Mouse (Mus musculus): Measurements from ENCODE around the gene Rbms1. TPM values are rescaled to one million over a fixed set of nuclear protein-coding genes. Genes with fewer than 3 reads are reported as not detected.

Gene Rbms1
- polyA plus RNA-seq, 1 experiment from 2014 or later, result 146 TPM

DNA sequence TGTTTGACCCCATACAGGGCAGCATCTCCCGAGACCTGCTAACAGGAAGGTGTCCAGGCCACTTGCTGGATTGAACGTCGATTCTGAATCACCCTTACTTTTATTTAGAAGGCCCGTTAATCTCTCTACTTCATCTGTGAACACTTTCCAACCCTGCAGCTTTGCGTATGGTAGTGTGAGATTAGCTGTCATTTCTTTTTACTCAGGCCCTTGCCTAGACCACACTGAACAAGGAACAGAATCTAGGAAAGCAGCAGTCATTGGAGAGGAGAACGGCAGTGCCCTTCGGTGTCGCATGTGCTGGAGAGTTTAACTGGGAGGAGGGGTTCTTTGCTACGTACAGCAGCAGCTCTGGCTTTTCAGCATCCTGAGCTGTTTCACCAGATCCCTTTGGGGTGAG is 167.1 kb downstream of the Rbms1 start:
- Histone ChIP-seq H3K27ac (ENCODE audit: low read length) (no peak overlapping the region), H3K27me3 (ENCODE audit: control insufficient read depth, insufficient read depth, low read length) (no peaks in the 10 kb centered on the region), H3K9ac (replicated peaks; ENCODE audit: low read depth, low read length) (no peak overlapping the region), H3K4me3 (ENCODE audit: low read depth, low read length) (no peak overlapping the region), H3K4me2 (replicated peaks; ENCODE audit: low read depth, low read length) (no peak overlapping the region), H3K36me3 (ENCODE audit: control insufficient read depth, insufficient read depth, low read length) (peaks cover 10% of the 10 kb centered on the region), H3K9me3 (ENCODE audit: control insufficient read depth, low read depth, low read length) (no peaks in the 10 kb centered on the region), H3K4me1 (ENCODE audit: control insufficient read depth, insufficient read depth, low read length) (peaks cover 5% of the 10 kb centered on the region)
- no peak for ATAC-seq (ENCODE audit: insufficient number of reproducible peaks, insufficient read depth, low FRiP score, low read depth)
- 77% methylated on average over 9 of the region's 9 CpGs for WGBS

DNA sequence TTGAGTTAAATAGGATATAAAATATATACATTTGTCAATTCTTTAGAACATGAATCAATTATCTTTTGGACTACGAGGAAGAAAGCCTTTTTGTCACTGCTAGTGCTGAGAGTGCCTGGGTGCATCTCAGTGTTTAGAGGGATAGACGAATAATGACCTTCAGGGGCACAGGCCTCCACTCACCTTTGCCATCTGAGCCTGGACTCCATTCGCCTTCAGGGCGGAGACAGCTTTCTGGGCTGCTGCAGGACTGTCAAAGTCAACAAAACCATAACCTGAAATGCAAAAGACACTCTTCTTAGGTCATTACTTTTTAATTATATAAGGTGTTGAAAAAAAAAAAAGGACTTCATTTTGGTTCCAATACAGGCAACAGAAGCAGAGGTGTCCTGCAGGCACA is 170.5 kb downstream of the Rbms1 start:
- H3K27ac ChIP-seq (ENCODE audit: low read length), result no peak overlapping the region
- no peak overlapping the region for H3K9ac ChIP-seq (replicated peaks; ENCODE audit: low read depth, low read length)
- no peaks in the 10 kb centered on the region for H3K9me3 ChIP-seq (ENCODE audit: control insufficient read depth, low read depth, low read length)
- peaks cover 18% of the 10 kb centered on the region for H3K36me3 ChIP-seq (ENCODE audit: control insufficient read depth, insufficient read depth, low read length)
- H3K4me1 ChIP-seq (ENCODE audit: control insufficient read depth, insufficient read depth, low read length), result no peaks in the 10 kb centered on the region
- 73% methylated on average over 4 of the region's 4 CpGs for WGBS
- no peaks in the 10 kb centered on the region for H3K27me3 ChIP-seq (ENCODE audit: control insufficient read depth, insufficient read depth, low read length)
- H3K4me3 ChIP-seq (ENCODE audit: low read depth, low read length), result no peak overlapping the region
- no peak overlapping the region for H3K4me2 ChIP-seq (replicated peaks; ENCODE audit: low read depth, low read length)
- ATAC-seq (ENCODE audit: insufficient number of reproducible peaks, insufficient read depth, low FRiP score, low read depth), result no peak

GRCm38 (mm10) chr2:60789126-60789525 is 173.9 kb downstream of the Rbms1 start:
- Histone ChIP-seq H3K4me1 (ENCODE audit: control insufficient read depth, insufficient read depth, low read length) (no peaks in the 10 kb centered on the region), H3K27me3 (ENCODE audit: control insufficient read depth, insufficient read depth, low read length) (no peaks in the 10 kb centered on the region), H3K9me3 (ENCODE audit: control insufficient read depth, low read depth, low read length) (no peaks in the 10 kb centered on the region), H3K4me3 (ENCODE audit: low read depth, low read length) (no peak overlapping the region), H3K27ac (ENCODE audit: low read length) (no peak overlapping the region), H3K4me2 (replicated peaks; ENCODE audit: low read depth, low read length) (no peak overlapping the region), H3K36me3 (ENCODE audit: control insufficient read depth, insufficient read depth, low read length) (peaks cover 7% of the 10 kb centered on the region; the same call in 1 of the 2 replicates), H3K9ac (replicated peaks; ENCODE audit: low read depth, low read length) (no peak overlapping the region)
- WGBS, result 81% methylated on average over 3 of the region's 3 CpGs
- no peak for ATAC-seq (ENCODE audit: insufficient number of reproducible peaks, insufficient read depth, low FRiP score, low read depth)

DNA sequence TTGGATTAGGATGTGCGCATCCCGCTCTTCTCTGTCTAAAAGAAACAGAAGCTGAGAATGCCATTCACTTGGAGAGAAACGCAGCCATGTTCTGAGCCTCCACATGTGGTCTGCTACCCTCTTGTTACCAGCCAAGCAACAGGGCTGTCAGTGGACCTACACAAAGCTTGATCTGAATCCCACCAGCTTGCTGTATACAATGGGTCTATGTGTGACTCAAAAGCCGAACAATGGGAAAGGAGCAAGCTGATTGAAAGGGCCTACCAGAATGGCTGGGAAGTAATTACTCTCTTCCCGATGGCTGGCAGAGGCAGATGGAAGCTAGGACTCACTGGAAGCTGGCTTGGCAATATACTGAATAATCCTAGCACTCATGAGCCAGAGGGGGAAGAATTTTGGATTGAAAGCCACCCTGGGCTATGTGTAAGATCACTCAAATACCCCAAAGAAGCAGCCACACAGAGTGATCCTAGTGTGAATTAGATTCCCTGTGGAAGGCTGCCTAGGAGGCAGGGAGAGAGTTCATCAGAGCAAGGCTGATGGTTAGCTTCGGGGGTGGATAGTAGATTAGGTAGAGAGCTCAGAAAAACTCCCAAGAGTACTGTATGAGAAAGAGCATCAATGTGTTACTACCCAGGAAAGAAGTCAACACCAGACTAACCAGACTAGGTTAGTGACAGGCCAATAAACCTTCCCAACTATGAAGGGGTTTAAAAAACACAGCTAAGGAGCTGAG is 174.7 kb downstream of the Rbms1 start:
- no peaks in the 10 kb centered on the region for H3K4me1 ChIP-seq (ENCODE audit: control insufficient read depth, insufficient read depth, low read length)
- H3K27ac ChIP-seq (ENCODE audit: low read length), result no peak overlapping the region
- peaks cover 7% of the 10 kb centered on the region; the same call in 1 of the 2 replicates for H3K36me3 ChIP-seq (ENCODE audit: control insufficient read depth, insufficient read depth, low read length)
- H3K4me3 ChIP-seq (ENCODE audit: low read depth, low read length), result no peak overlapping the region
- H3K27me3 ChIP-seq (ENCODE audit: control insufficient read depth, insufficient read depth, low read length), result no peaks in the 10 kb centered on the region
- H3K9ac ChIP-seq (replicated peaks; ENCODE audit: low read depth, low read length), result no peak overlapping the region
- H3K9me3 ChIP-seq (ENCODE audit: control insufficient read depth, low read depth, low read length), result no peaks in the 10 kb centered on the region
- no peak overlapping the region for H3K4me2 ChIP-seq (replicated peaks; ENCODE audit: low read depth, low read length)
- WGBS, result 91% methylated on average over 6 of the region's 6 CpGs
- peak; percentile 10; the same call in 1 of the 2 replicates for ATAC-seq (ENCODE audit: insufficient number of reproducible peaks, insufficient read depth, low FRiP score, low read depth)

- no peak overlapping the region for H3K4me3 ChIP-seq (ENCODE audit: low read depth, low read length)
- no peak overlapping the region for H3K9ac ChIP-seq (replicated peaks; ENCODE audit: low read depth, low read length)
- no peak for ATAC-seq (ENCODE audit: insufficient number of reproducible peaks, insufficient read depth, low FRiP score, low read depth)
- peaks cover 7% of the 10 kb centered on the region; the same call in 1 of the 2 replicates for H3K36me3 ChIP-seq (ENCODE audit: control insufficient read depth, insufficient read depth, low read length)
- no peak overlapping the region for H3K27ac ChIP-seq (ENCODE audit: low read length)
- H3K27me3 ChIP-seq (ENCODE audit: control insufficient read depth, insufficient read depth, low read length), result no peaks in the 10 kb centered on the region
- H3K9me3 ChIP-seq (ENCODE audit: control insufficient read depth, low read depth, low read length), result no peaks in the 10 kb centered on the region
- H3K4me1 ChIP-seq (ENCODE audit: control insufficient read depth, insufficient read depth, low read length), result no peaks in the 10 kb centered on the region
- H3K4me2 ChIP-seq (replicated peaks; ENCODE audit: low read depth, low read length), result no peak overlapping the region
- 93% methylated on average over 5 of the region's 5 CpGs for WGBS
Measured at GRCm38 (mm10) chr2:60787088-60787487, 175.9 kb downstream of the Rbms1 start.

- Histone ChIP-seq H3K9me3 (ENCODE audit: control insufficient read depth, low read depth, low read length) (no peaks in the 10 kb centered on the region), H3K27me3 (ENCODE audit: control insufficient read depth, insufficient read depth, low read length) (no peaks in the 10 kb centered on the region), H3K36me3 (ENCODE audit: control insufficient read depth, insufficient read depth, low read length) (peaks cover 7% of the 10 kb centered on the region; the same call in 1 of the 2 replicates), H3K9ac (replicated peaks; ENCODE audit: low read depth, low read length) (no peak overlapping the region), H3K27ac (ENCODE audit: low read length) (no peak overlapping the region), H3K4me2 (replicated peaks; ENCODE audit: low read depth, low read length) (no peak overlapping the region), H3K4me3 (ENCODE audit: low read depth, low read length) (no peak overlapping the region), H3K4me1 (ENCODE audit: control insufficient read depth, insufficient read depth, low read length) (no peaks in the 10 kb centered on the region)
- 57% methylated on average over 10 of the region's 10 CpGs for WGBS
- ATAC-seq (ENCODE audit: insufficient number of reproducible peaks, insufficient read depth, low FRiP score, low read depth), result no peak
Measured at GRCm38 (mm10) chr2:60786289-60786688, 176.7 kb downstream of the Rbms1 start.

DNA sequence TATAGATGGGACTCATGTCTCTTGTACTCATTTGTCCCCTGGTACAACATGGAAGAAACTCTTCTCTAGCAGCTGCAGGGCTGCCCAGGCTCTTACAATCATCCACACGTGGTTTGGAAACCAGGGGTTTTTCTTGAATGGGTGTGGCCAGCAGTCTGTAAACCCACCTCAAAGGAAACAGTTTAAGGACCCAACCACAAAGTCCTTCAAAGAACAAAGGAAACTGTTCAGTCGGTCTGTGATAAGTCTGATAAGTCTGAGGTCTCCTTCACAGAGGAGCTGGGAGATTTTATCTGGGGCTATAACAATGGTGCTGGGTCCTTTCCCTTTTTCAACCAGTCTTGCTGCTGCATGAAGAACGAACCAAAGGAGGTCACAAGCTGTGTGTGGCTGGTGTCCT is 188.5 kb downstream of the Rbms1 start:
- H3K27ac ChIP-seq (ENCODE audit: low read length), result no peak overlapping the region
- H3K27me3 ChIP-seq (ENCODE audit: control insufficient read depth, insufficient read depth, low read length), result no peaks in the 10 kb centered on the region
- peaks cover 6% of the 10 kb centered on the region for H3K9me3 ChIP-seq (ENCODE audit: control insufficient read depth, low read depth, low read length)
- H3K4me3 ChIP-seq (ENCODE audit: low read depth, low read length), result no peak overlapping the region
- WGBS, result 47% methylated on average over 3 of the region's 3 CpGs
- H3K4me2 ChIP-seq (replicated peaks; ENCODE audit: low read depth, low read length), result no peak overlapping the region
- ATAC-seq (ENCODE audit: insufficient number of reproducible peaks, insufficient read depth, low FRiP score, low read depth), result 0 out of 2 replicates have a peak, but pooled peaks have one; percentile 37
- no peaks in the 10 kb centered on the region for H3K4me1 ChIP-seq (ENCODE audit: control insufficient read depth, insufficient read depth, low read length)
- no peak overlapping the region for H3K9ac ChIP-seq (replicated peaks; ENCODE audit: low read depth, low read length)
- H3K36me3 ChIP-seq (ENCODE audit: control insufficient read depth, insufficient read depth, low read length), result peaks cover 44% of the 10 kb centered on the region

DNA sequence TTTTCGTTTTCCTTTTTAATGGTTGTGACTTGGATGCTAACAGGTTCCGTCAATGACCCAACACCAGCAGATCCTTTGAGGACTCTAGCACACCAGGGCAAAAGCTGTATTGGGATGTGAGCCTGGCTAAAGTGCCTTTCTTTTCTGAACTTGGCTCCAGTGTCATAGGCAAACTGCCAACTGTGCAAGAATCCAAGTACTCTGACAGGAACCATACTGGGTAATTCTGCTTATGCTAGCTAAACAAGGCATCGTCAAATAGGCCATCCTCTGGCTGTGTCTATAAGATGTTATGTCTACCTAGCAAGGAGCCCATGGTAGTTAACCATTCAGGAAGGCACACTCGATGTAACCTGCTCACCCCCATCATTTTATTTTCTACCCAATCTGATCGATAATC is 189.4 kb downstream of the Rbms1 start:
- WGBS, result 85% methylated on average over 5 of the region's 5 CpGs
- Histone ChIP-seq H3K27ac (ENCODE audit: low read length) (no peak overlapping the region), H3K9ac (replicated peaks; ENCODE audit: low read depth, low read length) (no peak overlapping the region), H3K27me3 (ENCODE audit: control insufficient read depth, insufficient read depth, low read length) (no peaks in the 10 kb centered on the region), H3K4me1 (ENCODE audit: control insufficient read depth, insufficient read depth, low read length) (no peaks in the 10 kb centered on the region), H3K9me3 (ENCODE audit: control insufficient read depth, low read depth, low read length) (peaks cover 6% of the 10 kb centered on the region), H3K4me3 (ENCODE audit: low read depth, low read length) (no peak overlapping the region), H3K4me2 (replicated peaks; ENCODE audit: low read depth, low read length) (no peak overlapping the region), H3K36me3 (ENCODE audit: control insufficient read depth, insufficient read depth, low read length) (peaks cover 39% of the 10 kb centered on the region)
- no peak; the same call in 1 of the 2 replicates for ATAC-seq (ENCODE audit: insufficient number of reproducible peaks, insufficient read depth, low FRiP score, low read depth)

Data from stomach, embryonic 14.5 days (tissue).